Mouse (Mus musculus) lung, embryonic 16.5 days (tissue): ENCODE measurements around the gene Ccdc40. TPM values are rescaled to one million over a fixed set of nuclear protein-coding genes. Genes with fewer than 3 reads are reported as not detected.

Experiments used
- ATAC-seq: fragments of 200-750 bp; cut with Nextera tagmentation; 2 replicates; pipeline ENCODE4 v1.8.0; 2017; ENCODE audit warnings: low read depth, mild to moderate bottlenecking, moderate library complexity
- H3K27ac ChIP-seq: fragments of 300-500 bp; sonication (generic); 2 replicates; pipeline ENCODE4 v1.5.1; 2014; ENCODE audit warnings: mild to moderate bottlenecking, control low read depth, low read length
- H3K27me3 ChIP-seq: fragments of 300-500 bp; sonication (generic); 2 replicates; pipeline ENCODE4 v1.6.1; 2014; ENCODE audit warnings: low read depth, low read length, mixed read lengths; ENCODE audit not compliant: control insufficient read depth, insufficient read depth
- H3K36me3 ChIP-seq: fragments of 300-500 bp; sonication (generic); 2 replicates; pipeline ENCODE4 v1.6.1; 2014; ENCODE audit warnings: low read length; ENCODE audit not compliant: control insufficient read depth, insufficient read depth
- H3K4me1 ChIP-seq: fragments of 300-500 bp; sonication (generic); replicated peaks from 2 replicates; pipeline ENCODE4 v1.6.1; 2014; ENCODE audit warnings: low read length, mixed read lengths; ENCODE audit not compliant: control insufficient read depth, insufficient read depth
- H3K4me2 ChIP-seq: fragments of 300-500 bp; sonication (generic); 2 replicates; pipeline ENCODE4 v1.6.1; 2014; ENCODE audit warnings: low read depth, low read length, control low read depth
- H3K4me3 ChIP-seq: fragments of 300-500 bp; sonication (generic); 2 replicates; pipeline ENCODE4 v1.5.1; 2014; ENCODE audit warnings: mild to moderate bottlenecking, low read length, control low read depth
- H3K9ac ChIP-seq: fragments of 300-500 bp; sonication (generic); 2 replicates; pipeline ENCODE4 v1.6.1; 2014; ENCODE audit warnings: low read length, control low read depth
- H3K9me3 ChIP-seq: fragments of 300-500 bp; sonication (generic); 2 replicates; pipeline ENCODE4 v1.6.1; 2016; ENCODE audit warnings: low read length; ENCODE audit not compliant: control insufficient read depth
- WGBS: fragments of 180-500 bp; shearing (Covaris S2); extraction: QIAGEN DNeasy Blood & Tissue Kit; methylation state at CpG from one replicate; pipeline ENCODE4 v1.1.7; 2014; 5-methylcytosine and 5-hydroxymethylcytosine counted together
- polyA plus RNA-seq: library from polyadenylated mRNA; unstranded; fragments of >200 nt; fragmentation: Nextera tagmentation; extraction: Ambion mirVana; gene quantifications from 2 replicates; pipeline ENCODE4 v1.2.1, GENCODE M21; 2015

The Ccdc40 gene
- polyA plus RNA-seq, result 6.3 and 9.2 TPM in 2 replicates

- ATAC-seq, result peak; percentile 91
- Histone ChIP-seq H3K27ac (peak within 1 kb of the TSS; percentile 23; the same call in 1 of the 2 replicates), H3K27me3 (no peaks in the 10 kb centered on the region), H3K4me3 (peak within 1 kb of the TSS; percentile 72), H3K36me3 (no peaks in the 10 kb centered on the region), H3K4me2 (peak within 1 kb of the TSS; percentile 98), H3K9me3 (no peaks in the 10 kb centered on the region), H3K4me1 (peaks cover 40% of the 10 kb centered on the region), H3K9ac (peak within 1 kb of the TSS; percentile 91)
- WGBS, result 2% methylated on average over 40 of the region's 66 CpGs
Observed at GRCm38 (mm10) chr11:119228091-119228781, at the start of gene Ccdc40, which contains the start of gene Tbc1d16. TSS of gene Ccdc40 (plus strand) at chr11:119228572. TSS of gene Tbc1d16 (minus strand) at chr11:119228499.

DNA sequence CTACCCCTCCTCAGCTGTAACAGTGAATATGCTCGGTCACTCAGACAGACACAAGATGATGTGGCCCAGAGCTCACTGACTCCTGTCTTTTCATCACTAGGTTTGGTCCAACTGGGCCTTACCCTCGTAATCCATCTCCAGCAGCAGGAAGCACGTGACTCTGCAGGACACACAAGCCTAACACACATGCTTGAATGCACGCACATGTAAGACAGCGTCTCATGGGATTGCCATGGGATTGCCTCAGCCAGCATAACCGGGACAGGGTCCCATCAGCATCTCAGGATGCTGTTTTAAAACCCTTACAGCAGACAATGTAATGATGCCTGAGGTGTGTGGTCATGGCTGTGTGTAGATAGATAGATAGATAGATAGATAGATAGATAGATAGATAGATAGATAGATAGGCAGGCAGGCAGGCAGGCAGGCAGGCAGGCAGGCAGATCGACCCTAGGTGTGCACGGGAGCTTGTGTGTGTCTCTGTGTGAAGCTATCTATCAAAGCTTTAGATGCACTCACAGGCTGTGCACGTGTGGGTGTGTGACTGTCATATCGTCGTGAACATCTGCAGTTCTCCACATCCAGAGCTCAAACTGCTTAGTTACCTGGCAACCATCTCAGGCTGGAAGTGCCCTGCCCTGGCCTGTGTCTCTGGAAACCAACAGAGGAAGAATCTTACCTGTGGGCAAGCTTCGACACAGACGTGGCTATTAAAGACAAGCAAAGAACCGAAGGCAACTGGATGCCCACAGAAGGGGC lies 47.4 kb upstream of the Ccdc40 start:
- WGBS, result 88% methylated on average over 14 of the region's 14 CpGs
- Histone ChIP-seq H3K4me1 (peaks cover 5% of the 10 kb centered on the region; the same call in 1 of the 2 replicates), H3K36me3 (no peaks in the 10 kb centered on the region), H3K27ac (no peak overlapping the region), H3K27me3 (no peaks in the 10 kb centered on the region), H3K4me3 (no peak overlapping the region), H3K9ac (no peak overlapping the region), H3K4me2 (no peak overlapping the region), H3K9me3 (no peaks in the 10 kb centered on the region)
- ATAC-seq, result no peak

DNA sequence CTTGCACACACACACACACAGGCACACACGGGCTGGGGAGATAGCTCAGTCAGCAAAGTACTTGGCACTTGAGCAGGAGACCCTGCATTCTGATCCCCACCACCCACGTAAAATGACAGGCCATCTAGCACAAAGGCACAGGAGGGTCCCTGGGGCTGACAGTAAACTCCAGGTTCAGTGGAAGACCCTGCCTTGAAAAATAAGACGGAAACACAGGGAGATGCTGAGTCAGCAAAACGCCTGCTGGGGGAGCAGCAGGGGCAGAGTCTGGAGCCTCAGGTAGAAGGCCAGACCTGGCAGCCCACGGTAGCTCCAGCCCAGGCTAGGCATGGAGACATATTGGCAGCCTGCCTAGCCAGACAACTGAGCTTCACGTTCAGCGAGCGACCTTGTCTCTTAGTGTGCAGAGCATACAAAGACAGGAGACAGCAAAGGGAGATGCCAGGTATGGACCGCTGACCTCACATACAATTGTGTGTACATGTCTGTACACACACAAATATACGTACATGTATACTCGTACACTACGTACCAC lies 46.4 kb upstream of the Ccdc40 start:
- WGBS, result 75% methylated on average over 12 of the region's 12 CpGs
- no peak for ATAC-seq
- Histone ChIP-seq H3K27ac (no peak overlapping the region), H3K9ac (no peak overlapping the region), H3K4me2 (no peak overlapping the region), H3K4me1 (peaks cover 9% of the 10 kb centered on the region; the same call in 1 of the 2 replicates), H3K9me3 (no peaks in the 10 kb centered on the region), H3K4me3 (no peak overlapping the region), H3K27me3 (no peaks in the 10 kb centered on the region), H3K36me3 (no peaks in the 10 kb centered on the region)

- no peak overlapping the region for H3K4me2 ChIP-seq
- no peaks in the 10 kb centered on the region for H3K36me3 ChIP-seq
- H3K9ac ChIP-seq, result no peak overlapping the region
- H3K27ac ChIP-seq, result no peak overlapping the region
- peaks cover 27% of the 10 kb centered on the region for H3K4me1 ChIP-seq
- no peak for ATAC-seq
- H3K27me3 ChIP-seq, result no peaks in the 10 kb centered on the region
- 69% methylated on average over 15 of the region's 15 CpGs for WGBS
- H3K9me3 ChIP-seq, result no peaks in the 10 kb centered on the region
- H3K4me3 ChIP-seq, result no peak overlapping the region
Observed at GRCm38 (mm10) chr11:119183684-119184310, 44.6 kb upstream of the Ccdc40 start.

DNA sequence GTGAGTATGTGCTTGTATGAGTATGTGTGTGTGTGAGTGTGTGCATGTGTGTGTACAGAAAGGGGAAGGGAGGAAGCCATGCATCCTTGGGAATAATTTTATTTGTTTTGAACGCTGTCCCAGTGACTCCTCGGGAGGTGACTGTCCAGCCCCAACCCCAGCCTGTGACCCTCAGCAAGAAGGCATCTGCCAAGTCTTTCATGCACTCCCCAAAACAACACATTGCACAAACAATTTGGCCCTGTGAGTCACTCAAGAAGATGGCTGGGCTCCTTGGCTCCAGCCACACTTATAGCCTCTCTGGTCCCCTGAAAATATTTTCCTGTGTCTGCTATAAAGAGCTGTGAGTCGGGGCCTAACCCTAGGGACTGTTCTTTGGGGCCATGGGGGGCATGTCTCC lies 42.0 kb upstream of the Ccdc40 start:
- H3K4me1 ChIP-seq, result peaks cover 34% of the 10 kb centered on the region
- no peaks in the 10 kb centered on the region for H3K9me3 ChIP-seq
- H3K27ac ChIP-seq, result no peak overlapping the region
- H3K4me3 ChIP-seq, result no peak overlapping the region
- 48% methylated on average over 3 of the region's 3 CpGs for WGBS
- H3K36me3 ChIP-seq, result no peaks in the 10 kb centered on the region
- H3K27me3 ChIP-seq, result no peaks in the 10 kb centered on the region
- no peak overlapping the region for H3K4me2 ChIP-seq
- no peak for ATAC-seq
- H3K9ac ChIP-seq, result no peak overlapping the region

DNA sequence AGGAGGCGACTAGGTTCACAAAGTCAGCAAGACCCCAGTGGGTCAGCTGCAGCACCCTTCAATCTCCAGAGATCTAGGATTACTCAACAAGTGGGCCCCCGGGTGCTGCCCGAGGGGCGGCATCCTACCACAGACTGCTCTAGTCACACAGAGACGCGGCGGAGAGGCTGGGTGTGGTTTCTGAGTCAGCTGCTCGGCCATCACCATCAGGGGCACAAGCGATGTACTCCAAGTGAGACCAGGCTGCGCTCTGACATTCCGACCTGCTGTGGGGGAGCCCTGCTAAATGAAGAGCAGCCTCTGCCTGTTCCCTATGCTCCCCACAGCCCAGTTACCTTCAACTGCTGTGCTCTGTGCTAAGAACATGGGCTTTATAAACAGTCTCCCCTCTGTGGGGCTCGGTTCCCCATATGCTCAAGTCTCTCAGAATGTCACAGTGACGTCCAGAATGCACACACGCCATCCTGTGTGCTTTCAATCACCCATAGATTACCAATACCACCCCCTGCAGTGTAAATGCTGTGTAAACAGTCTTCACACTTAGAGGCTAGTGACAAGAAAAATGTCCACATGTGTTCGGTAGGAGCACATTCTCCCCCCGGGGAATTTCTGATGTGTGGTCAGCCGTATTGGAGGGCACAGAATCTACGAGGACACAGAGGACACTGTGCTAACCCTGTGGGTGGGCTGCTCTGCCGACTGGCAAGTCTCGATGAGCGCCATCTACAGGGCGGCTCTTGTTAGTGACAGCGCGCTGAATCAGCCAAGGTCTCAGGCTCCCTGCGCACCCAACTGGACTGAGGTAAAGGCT lies 41.2 kb upstream of the Ccdc40 start:
- Histone ChIP-seq H3K9me3 (no peaks in the 10 kb centered on the region), H3K9ac (no peak overlapping the region; the same call in 1 of the 2 replicates), H3K27ac (no peak overlapping the region), H3K27me3 (no peaks in the 10 kb centered on the region), H3K4me3 (no peak overlapping the region), H3K4me1 (peaks cover 36% of the 10 kb centered on the region), H3K4me2 (no peak overlapping the region), H3K36me3 (no peaks in the 10 kb centered on the region)
- ATAC-seq, result peak; percentile 48; the same call in 1 of the 2 replicates
- WGBS, result 44% methylated on average over 25 of the region's 25 CpGs

- 56% methylated on average over 10 of the region's 10 CpGs for WGBS
Observed at GRCm38 (mm10) chr11:119187800-119188197, 40.6 kb upstream of the Ccdc40 start.

DNA sequence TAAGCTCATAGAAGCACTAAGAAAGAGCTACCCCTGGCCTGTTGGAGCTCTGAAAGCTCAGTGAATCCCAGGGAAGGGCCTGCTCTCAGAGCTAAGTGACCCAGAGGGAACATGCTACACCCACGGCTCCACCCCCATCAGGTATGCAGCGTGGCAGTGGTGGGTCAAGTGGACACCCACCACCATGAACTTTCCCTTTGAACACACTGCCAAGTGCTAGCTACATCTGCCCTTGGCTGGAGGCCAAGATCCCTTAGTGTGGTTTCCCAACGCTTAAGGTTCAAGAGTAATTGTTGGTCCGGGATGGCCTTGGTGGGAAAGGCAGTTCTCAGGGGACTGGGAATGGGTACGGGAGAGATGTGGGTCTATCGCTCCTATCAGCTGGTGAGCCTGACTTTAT lies 40.0 kb upstream of the Ccdc40 start:
- Histone ChIP-seq H3K4me3 (no peak overlapping the region), H3K9ac (no peak overlapping the region), H3K9me3 (no peaks in the 10 kb centered on the region), H3K27ac (peak overlapping the region; percentile 55; the same call in 1 of the 2 replicates), H3K27me3 (no peaks in the 10 kb centered on the region), H3K4me1 (peaks cover 41% of the 10 kb centered on the region), H3K36me3 (no peaks in the 10 kb centered on the region), H3K4me2 (no peak overlapping the region)
- 20% methylated on average over 6 of the region's 6 CpGs for WGBS
- ATAC-seq, result peak; percentile 46; the same call in 1 of the 2 replicates

More at GRCm38 (mm10) chr11:119187800-119188197, 40.6 kb upstream of the Ccdc40 start:
- Histone ChIP-seq H3K9me3 (no peaks in the 10 kb centered on the region), H3K4me3 (no peak overlapping the region), H3K4me2 (no peak overlapping the region), H3K36me3 (no peaks in the 10 kb centered on the region), H3K9ac (no peak overlapping the region; the same call in 1 of the 2 replicates), H3K27ac (peak overlapping the region; percentile 55; the same call in 1 of the 2 replicates), H3K4me1 (peaks cover 41% of the 10 kb centered on the region), H3K27me3 (no peaks in the 10 kb centered on the region)
- ATAC-seq, result no peak
